Mouse (Mus musculus) testis, adult 2 months (tissue): ENCODE measurements at regions not wholly inside any gene's neighbourhood (a gene's known extent, or its start where the extent isn't known, plus 50 kb on each side); places are given as distances from the start of the nearest gene placed in this dataset.

ENCODE experiments used
- CTCF ChIP-seq: fragments of 200-500 bp; IDR thresholded peaks from 2 replicates; pipeline ENCODE4 v1.5.1; 2012; ENCODE audit warnings: low read depth, mild to moderate bottlenecking, inconsistent platforms, low read length, moderate library complexity; ENCODE audit not compliant: control insufficient read depth, insufficient read depth, insufficient replicate concordance
- POLR2A ChIP-seq: fragments of 200-500 bp; IDR thresholded peaks from 2 replicates; pipeline ENCODE4 v1.6.1; 2012; ENCODE audit warnings: low read depth, mild to moderate bottlenecking, inconsistent platforms, low read length, moderate library complexity; ENCODE audit not compliant: control insufficient read depth

GRCm38 (mm10) chr17:84117756-84118155 lies 70.0 kb downstream of the Zfp36l2 start:
- TF ChIP-seq CTCF = no peak
- TF ChIP-seq POLR2A = no peak
